Mouse (Mus musculus): Measurements from ENCODE around the gene Mut. TPM values are rescaled to one million over a fixed set of nuclear protein-coding genes. Genes with fewer than 3 reads are reported as not detected.

Gene Mut
- total and polyA plus RNA-seq, 3 experiments, result 25.0 to 65.8 (median 25.8) TPM

GRCm38 (mm10) chr17:40915499-40915898 is 19.0 kb upstream of the Mut start:
- Histone ChIP-seq H3K4me3 (ENCODE audit: control insufficient read depth in 1 of 2, insufficient read depth in 1 of 2, low read depth in 2 of 2, low read length in 2 of 2) (no peak overlapping the region), H3K9ac (ENCODE audit: control insufficient read depth, low read depth, low read length, poor library complexity, severe bottlenecking) (no peak overlapping the region), H3K27me3 (ENCODE audit: control insufficient read depth in 1 of 2, insufficient read depth in 2 of 2, low read length in 2 of 2) (no peaks in the 10 kb centered on the region), H3K79me2 (ENCODE audit: control insufficient read depth, insufficient read depth, low read length, poor library complexity) (no peaks in the 10 kb centered on the region), H3K36me3 (ENCODE audit: control insufficient read depth in 1 of 2, insufficient read depth in 2 of 2, low read length in 2 of 2) (no peaks in the 10 kb centered on the region), H3K27ac (ENCODE audit: control insufficient read depth, low read depth, low read length) (no peak overlapping the region), H3K9me3 (replicated peaks; ENCODE audit: insufficient read depth, low read length) (no peaks in the 10 kb centered on the region), H3K4me1 (ENCODE audit: control insufficient read depth in 1 of 2, insufficient read depth in 2 of 2, low read length in 2 of 2) (no peaks in the 10 kb centered on the region)
- no peak for DNase-seq (ENCODE audit: low read depth, low spot score)
- TF ChIP-seq NRF1 (IDR thresholded peaks at IDR 0.05; ENCODE audit: insufficient read depth, low read depth, low read length, poor library complexity, severe bottlenecking) (no peak), UBTF (IDR thresholded peaks at IDR 0.05; ENCODE audit: borderline replicate concordance, insufficient read depth, low read depth, low read length) (no peak), ZKSCAN1 (IDR thresholded peaks at IDR 0.05; ENCODE audit: low read depth, low read length) (no peak), HCFC1 (IDR thresholded peaks at IDR 0.05; ENCODE audit: low read depth, low read length) (no peak), USF1 (IDR thresholded peaks at IDR 0.05; ENCODE audit: low read depth, low read length) (no peak), RAD21 (IDR thresholded peaks at IDR 0.05; ENCODE audit: low read depth, low read length) (no peak), E2F4 (IDR thresholded peaks at IDR 0.05; ENCODE audit: borderline replicate concordance, low read depth, low read length) (no peak), TBP (IDR thresholded peaks at IDR 0.05; ENCODE audit: low read depth, low read length) (no peak), MYB (IDR thresholded peaks at IDR 0.05; ENCODE audit: low read depth, low read length) (no peak), GATA1 (IDR thresholded peaks at IDR 0.05; ENCODE audit: low read depth, low read length) (no peak), MEF2A (IDR thresholded peaks at IDR 0.05; ENCODE audit: extremely low read depth, insufficient replicate concordance, low read depth, low read length, poor library complexity, severe bottlenecking) (no peak), EP300 (IDR thresholded peaks at IDR 0.05; ENCODE audit: low read depth in 1 of 2, low read length in 2 of 2) (peak; percentile 22 to 38; a peak in 1 of 4 replicates), KAT2A (conservative IDR thresholded peaks at IDR 0.05; ENCODE audit: low read depth, low read length) (no peak), NELFE (IDR thresholded peaks at IDR 0.05; ENCODE audit: low read depth, low read length) (no peak), POLR2AphosphoS2 (IDR thresholded peaks at IDR 0.05; ENCODE audit: low read length) (no peak), ZMIZ1 (IDR thresholded peaks at IDR 0.05; ENCODE audit: low read depth, low read length) (no peak), ZC3H11A (IDR thresholded peaks at IDR 0.05; ENCODE audit: low read depth, low read length) (no peak), USF2 (IDR thresholded peaks at IDR 0.05; ENCODE audit: borderline replicate concordance in 1 of 2, insufficient read depth in 1 of 2, low read depth in 1 of 2, low read length in 2 of 2) (no peak), POLR2A (IDR thresholded peaks at IDR 0.05; ENCODE audit: control insufficient read depth in 1 of 2, insufficient read depth in 1 of 2, low read depth in 1 of 2, low read length in 2 of 2, poor library complexity in 1 of 2) (no peak), TAL1 (IDR thresholded peaks at IDR 0.05; ENCODE audit: low read length) (no peak), SMC3 (IDR thresholded peaks at IDR 0.05; ENCODE audit: low read depth, low read length) (no peak), POLR2AphosphoS5 (IDR thresholded peaks at IDR 0.05; ENCODE audit: borderline replicate concordance, low read depth, low read length) (no peak), ETS1 (IDR thresholded peaks at IDR 0.05; ENCODE audit: low read depth, low read length) (0 out of 2 replicates have a peak, but pooled peaks have one; percentile 16), RCOR1 (IDR thresholded peaks at IDR 0.05; ENCODE audit: low read depth, low read length) (no peak), CHD1 (IDR thresholded peaks at IDR 0.05; ENCODE audit: low read depth, low read length) (no peak), CHD2 (IDR thresholded peaks at IDR 0.05; ENCODE audit: low read length) (no peak), MAZ (IDR thresholded peaks at IDR 0.05; ENCODE audit: low read depth, low read length) (no peak), CTCF (IDR thresholded peaks at IDR 0.05 in 2 of 3, conservative IDR thresholded peaks at IDR 0.05 in 1 of 3; ENCODE audit: control insufficient read depth in 1 of 3, insufficient read depth in 1 of 3, low read depth in 2 of 3, low read length in 3 of 3, poor library complexity in 1 of 3, severe bottlenecking in 1 of 3) (no peak), MYC (IDR thresholded peaks at IDR 0.05; ENCODE audit: low read depth, low read length) (no peak), GABPA (IDR thresholded peaks at IDR 0.05; ENCODE audit: low read depth, low read length) (no peak), TCF12 (IDR thresholded peaks at IDR 0.05; ENCODE audit: low read depth, low read length) (peak; percentile 70; the same call in 1 of the 2 replicates), MAFK (IDR thresholded peaks at IDR 0.05; ENCODE audit: borderline replicate concordance, low read depth, low read length) (no peak), MAX (IDR thresholded peaks at IDR 0.05; ENCODE audit: low read length) (no peak), ZNF384 (IDR thresholded peaks at IDR 0.05; ENCODE audit: low read depth, low read length) (peak; percentile 65)
